Mouse (Mus musculus): Measurements from ENCODE around the gene Ncor2. TPM values are rescaled to one million over a fixed set of nuclear protein-coding genes. Genes with fewer than 3 reads are reported as not detected.
A peak's percentile ranks its signal among the peaks of the same experiment; 100 is the strongest.
"Not testable (repeated sequence)": the region's sequence is repeated elsewhere in the genome, so short reads cannot be mapped to it uniquely, and the experiment has no call there.

The Ncor2 gene
- polyA plus RNA-seq (2016; fragmentation: Nextera tagmentation; extraction: Ambion mirVana) = 19.2 and 19.8 TPM in 2 replicates

DNA sequence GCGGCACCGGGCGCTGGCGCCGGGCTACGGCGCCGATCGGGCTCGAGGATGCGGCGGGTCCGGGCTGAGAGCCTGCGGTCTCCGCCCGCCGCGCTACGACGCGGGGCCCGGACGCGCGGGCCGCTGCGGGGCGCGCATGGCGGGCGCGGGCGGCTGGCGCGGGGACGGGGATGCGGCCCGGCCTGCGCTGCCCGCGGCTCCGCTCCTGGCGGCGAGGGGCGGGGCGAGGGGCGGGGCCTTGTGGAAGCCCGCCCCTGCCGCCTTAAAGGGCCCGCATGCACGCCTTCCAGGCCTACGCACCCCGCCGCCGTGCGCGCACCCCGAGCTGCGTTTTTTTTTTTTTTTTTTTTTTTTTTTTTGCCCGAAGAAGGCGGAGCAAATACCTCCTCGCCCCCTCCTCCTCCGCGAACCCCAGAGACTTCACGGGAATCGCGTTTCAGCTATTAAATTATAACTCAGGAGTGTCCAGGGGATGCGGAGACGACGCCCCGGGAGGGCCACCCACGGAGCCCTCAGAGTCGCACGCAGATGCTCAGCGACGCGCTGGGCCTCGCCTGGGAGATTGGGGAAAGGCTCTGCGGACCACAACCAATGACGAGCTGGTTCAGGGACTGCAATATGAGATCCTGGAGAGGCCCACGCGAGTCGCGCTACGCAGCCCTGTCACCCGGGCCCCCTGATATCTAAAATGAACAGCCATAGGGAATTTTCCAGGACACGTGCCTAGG, at the start of gene Ncor2:
TSS of gene Ncor2 (minus strand) at position 213 of the 728 bp plus-strand sequence.
- peak; percentile 93 for DNase-seq (ENCODE audit: low spot score)
- WGBS = 1% methylated on average over 87 of the region's 87 CpGs
- Histone ChIP-seq H3K27ac (replicated peaks) (peak within 1 kb of the TSS; percentile 94), H3K36me3 (replicated peaks) (peaks cover 6% of the 10 kb centered on the region; the same call in 1 of the 2 replicates), H3K27me3 (replicated peaks; ENCODE audit: low read depth, poor library complexity, severe bottlenecking) (peaks cover 25% of the 10 kb centered on the region), H3K4me1 (peaks cover 62% of the 10 kb centered on the region), H3K4me3 (peak within 1 kb of the TSS; percentile 95), H3K9me3 (no peaks in the 10 kb centered on the region)

DNA sequence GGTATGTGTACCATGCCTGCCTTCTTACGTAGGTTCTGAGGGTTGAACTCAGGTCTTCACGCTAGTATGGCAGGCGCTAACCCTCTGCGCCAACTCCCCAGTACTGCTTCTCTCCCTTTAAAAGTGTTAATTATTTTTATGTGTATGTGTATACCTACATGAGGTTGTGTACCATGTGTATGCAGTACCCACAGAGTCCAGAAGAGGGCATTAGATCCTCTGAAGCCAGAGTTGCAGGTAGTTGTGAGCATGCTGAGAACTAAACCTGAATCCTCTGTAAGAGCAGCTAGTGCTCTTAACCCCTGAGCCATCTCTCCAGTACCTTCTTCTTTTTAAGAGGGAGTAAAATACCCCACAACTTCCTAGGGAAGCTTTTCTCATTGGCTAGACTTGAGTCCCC, 48.7 kb upstream of the Ncor2 start:
- Histone ChIP-seq H3K4me3 (no peak overlapping the region), H3K4me1 (peaks cover 39% of the 10 kb centered on the region), H3K9me3 (peaks cover 10% of the 10 kb centered on the region), H3K27ac (replicated peaks) (no peak overlapping the region), H3K36me3 (replicated peaks) (no peaks in the 10 kb centered on the region), H3K27me3 (replicated peaks; ENCODE audit: low read depth, poor library complexity, severe bottlenecking) (no peaks in the 10 kb centered on the region)
- DNase-seq (ENCODE audit: low spot score) = no peak
- 99% methylated on average over 4 of the region's 4 CpGs for WGBS

DNA sequence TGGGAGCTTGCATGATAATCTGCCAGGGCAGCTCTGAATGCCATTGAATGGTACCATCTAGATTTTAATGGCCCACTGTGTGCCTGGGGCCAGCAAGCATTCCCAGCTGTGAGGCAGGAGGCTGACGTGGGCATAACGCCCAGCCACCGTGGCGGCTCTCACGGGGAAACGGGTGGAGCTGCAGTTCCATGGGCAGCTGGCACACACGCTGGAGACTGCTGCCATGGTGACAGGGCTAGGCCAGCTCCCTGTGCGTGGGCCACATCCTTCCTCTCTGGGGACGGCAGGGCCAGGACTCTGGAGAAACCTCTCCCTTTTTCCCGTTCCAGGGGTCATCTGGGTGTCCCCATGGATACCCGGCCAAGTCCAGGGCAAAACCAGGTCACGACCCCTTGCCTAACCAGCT, 47.2 kb upstream of the Ncor2 start:
- Histone ChIP-seq H3K36me3 (replicated peaks) (no peaks in the 10 kb centered on the region), H3K27ac (replicated peaks) (peak overlapping the region; percentile 54; the same call in 1 of the 2 replicates), H3K4me3 (no peak overlapping the region), H3K27me3 (replicated peaks; ENCODE audit: low read depth, poor library complexity, severe bottlenecking) (no peaks in the 10 kb centered on the region), H3K9me3 (peaks cover 10% of the 10 kb centered on the region), H3K4me1 (peaks cover 44% of the 10 kb centered on the region)
- no peak for DNase-seq (ENCODE audit: low spot score)
- WGBS = 71% methylated on average over 12 of the region's 12 CpGs

DNA sequence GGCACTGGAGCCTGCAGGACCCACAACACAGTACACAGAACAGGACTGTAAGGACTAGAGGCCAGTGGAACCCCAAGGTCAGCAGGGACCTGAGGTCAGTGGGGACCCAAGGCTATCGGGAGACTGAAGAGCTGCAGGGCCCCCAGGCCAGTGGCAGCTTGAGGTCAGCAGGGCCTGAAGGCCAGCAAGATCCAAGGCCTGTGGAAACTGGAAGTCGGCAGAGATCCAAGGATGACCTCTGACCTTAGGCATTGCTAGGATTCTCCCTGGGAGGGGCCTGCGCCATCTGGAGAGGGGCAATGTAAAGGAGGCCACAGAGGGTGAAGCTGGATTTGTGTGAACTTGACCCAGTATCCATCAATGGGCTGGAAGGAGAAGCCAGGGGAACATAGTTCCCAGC, 45.9 kb upstream of the Ncor2 start:
- H3K27me3 ChIP-seq (replicated peaks; ENCODE audit: low read depth, poor library complexity, severe bottlenecking) = no peaks in the 10 kb centered on the region
- peak overlapping the region; percentile 26 for H3K27ac ChIP-seq (replicated peaks)
- H3K36me3 ChIP-seq (replicated peaks) = no peaks in the 10 kb centered on the region
- DNase-seq (ENCODE audit: low spot score) = peak; percentile 38
- H3K9me3 ChIP-seq = peaks cover 10% of the 10 kb centered on the region
- 10% methylated on average over 3 of the region's 3 CpGs for WGBS
- no peak overlapping the region for H3K4me3 ChIP-seq
- H3K4me1 ChIP-seq = peaks cover 41% of the 10 kb centered on the region

DNA sequence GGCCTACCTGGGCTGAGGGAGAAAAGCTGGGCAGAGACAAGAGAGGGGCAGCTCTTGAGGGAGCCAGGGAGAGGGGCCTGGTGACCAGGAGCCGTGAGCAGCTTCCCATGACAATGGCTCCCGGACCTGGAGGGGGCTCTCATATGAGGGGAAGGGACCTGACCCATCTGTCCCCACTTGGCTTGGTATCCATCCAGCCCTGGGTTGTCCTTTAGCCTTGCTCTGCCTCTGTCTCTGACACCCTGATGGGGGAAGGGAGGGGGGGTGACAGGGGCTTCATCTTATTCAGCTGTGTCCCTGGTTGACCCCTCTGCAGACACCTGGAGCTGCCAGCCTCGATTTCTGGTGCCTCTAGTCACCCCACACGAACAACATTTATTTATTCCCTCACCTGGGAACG, 44.9 kb upstream of the Ncor2 start:
- no peaks in the 10 kb centered on the region for H3K27me3 ChIP-seq (replicated peaks; ENCODE audit: low read depth, poor library complexity, severe bottlenecking)
- no peaks in the 10 kb centered on the region for H3K36me3 ChIP-seq (replicated peaks)
- H3K9me3 ChIP-seq = peaks cover 10% of the 10 kb centered on the region
- peak overlapping the region; percentile 30; the same call in 1 of the 2 replicates for H3K27ac ChIP-seq (replicated peaks)
- WGBS = 75% methylated on average over 5 of the region's 5 CpGs
- no peak for DNase-seq (ENCODE audit: low spot score)
- peaks cover 40% of the 10 kb centered on the region for H3K4me1 ChIP-seq
- no peak overlapping the region for H3K4me3 ChIP-seq

DNA sequence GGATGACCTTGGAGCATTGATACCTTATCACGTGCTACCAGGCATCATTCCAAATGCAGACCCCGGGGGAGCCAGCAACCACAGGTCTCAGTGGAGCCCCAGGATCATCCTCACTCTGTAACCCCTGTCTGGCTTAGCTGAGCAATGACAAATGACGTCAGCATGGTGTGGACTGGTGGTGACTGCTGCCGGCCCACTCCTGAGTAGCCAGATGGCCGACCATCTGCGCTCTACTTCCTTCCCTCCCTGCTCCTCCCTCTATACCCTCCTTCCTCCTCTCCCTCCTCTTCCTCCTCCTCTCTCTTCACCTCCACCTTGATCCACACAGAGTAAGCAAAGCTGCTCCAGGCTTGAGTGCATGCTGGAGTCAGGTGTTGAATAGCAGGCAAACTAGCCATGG, 43.7 kb upstream of the Ncor2 start:
- no peaks in the 10 kb centered on the region for H3K36me3 ChIP-seq (replicated peaks)
- 78% methylated on average over 6 of the region's 6 CpGs for WGBS
- DNase-seq (ENCODE audit: low spot score) = no peak
- H3K27ac ChIP-seq (replicated peaks) = no peak overlapping the region
- H3K4me3 ChIP-seq = no peak overlapping the region
- peaks cover 5% of the 10 kb centered on the region; the same call in 1 of the 2 replicates for H3K27me3 ChIP-seq (replicated peaks; ENCODE audit: low read depth, poor library complexity, severe bottlenecking)
- H3K9me3 ChIP-seq = peaks cover 6% of the 10 kb centered on the region
- peaks cover 46% of the 10 kb centered on the region for H3K4me1 ChIP-seq

DNA sequence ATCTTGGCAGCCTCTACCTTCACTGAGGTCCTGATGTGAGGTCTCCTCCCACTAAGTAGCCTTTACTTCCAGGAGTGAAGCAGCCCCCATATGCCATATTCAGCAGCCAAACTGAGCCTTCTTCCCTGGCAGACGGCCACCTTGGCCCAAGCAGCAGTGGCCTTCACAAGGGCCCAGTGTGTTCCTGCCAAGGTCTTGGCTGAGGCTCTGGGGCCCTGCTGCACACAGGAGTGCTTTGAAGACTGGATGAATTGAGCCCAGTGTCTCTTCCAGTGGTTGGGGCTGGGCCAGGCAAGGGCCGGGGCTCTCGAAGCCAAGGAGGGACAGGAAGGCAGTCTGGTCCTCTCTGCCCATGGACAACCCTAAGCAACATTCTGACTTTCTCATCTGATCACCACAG, 42.8 kb upstream of the Ncor2 start:
- Histone ChIP-seq H3K4me3 (no peak overlapping the region), H3K27ac (replicated peaks) (peak overlapping the region; percentile 1; the same call in 1 of the 2 replicates), H3K36me3 (replicated peaks) (no peaks in the 10 kb centered on the region), H3K4me1 (peaks cover 48% of the 10 kb centered on the region), H3K9me3 (no peaks in the 10 kb centered on the region), H3K27me3 (replicated peaks; ENCODE audit: low read depth, poor library complexity, severe bottlenecking) (peaks cover 13% of the 10 kb centered on the region)
- DNase-seq (ENCODE audit: low spot score) = no peak
- 73% methylated on average over 3 of the region's 3 CpGs for WGBS

DNA sequence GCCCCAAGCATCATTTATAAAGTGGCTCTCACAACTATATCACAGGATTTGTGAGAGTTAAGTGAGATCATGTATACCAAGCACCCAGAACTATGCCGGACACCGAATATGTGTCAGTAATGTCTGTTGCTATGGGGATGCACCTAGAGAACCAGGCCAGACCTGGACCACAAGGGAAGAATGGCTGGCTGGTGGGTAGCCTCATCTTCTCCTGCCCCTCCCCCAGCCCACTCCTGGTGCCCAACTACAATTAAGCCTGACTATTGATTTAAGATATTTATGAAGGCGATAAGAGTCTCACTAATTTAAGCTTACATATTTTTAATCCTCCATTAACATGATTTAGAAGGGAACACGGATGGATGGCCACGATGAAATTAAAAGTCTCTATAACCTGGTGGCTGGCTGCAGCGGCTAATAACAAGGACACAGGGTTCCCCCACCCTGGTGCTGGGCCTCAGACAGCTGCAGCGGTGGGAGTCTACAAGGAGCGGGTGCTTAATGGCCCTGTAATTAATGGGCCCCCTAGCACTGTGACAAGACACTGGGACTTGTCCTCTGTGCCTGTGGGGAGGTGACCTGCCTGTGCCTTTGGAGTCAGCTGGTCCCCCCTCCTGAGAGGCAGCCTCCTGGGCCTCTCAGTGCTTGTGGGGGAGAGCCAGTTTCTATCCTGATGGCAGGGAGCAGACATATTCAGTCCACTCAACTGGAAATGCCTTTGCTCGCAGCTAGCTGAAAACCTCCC, 38.6 kb upstream of the Ncor2 start:
- Histone ChIP-seq H3K4me3 (no peak overlapping the region), H3K27me3 (replicated peaks; ENCODE audit: low read depth, poor library complexity, severe bottlenecking) (peaks cover 35% of the 10 kb centered on the region), H3K4me1 (peaks cover 29% of the 10 kb centered on the region), H3K9me3 (no peaks in the 10 kb centered on the region), H3K27ac (replicated peaks) (peak overlapping the region; percentile 36; the same call in 1 of the 2 replicates), H3K36me3 (replicated peaks) (no peaks in the 10 kb centered on the region)
- WGBS = 72% methylated on average over 9 of the region's 9 CpGs
- DNase-seq (ENCODE audit: low spot score) = no peak

DNA sequence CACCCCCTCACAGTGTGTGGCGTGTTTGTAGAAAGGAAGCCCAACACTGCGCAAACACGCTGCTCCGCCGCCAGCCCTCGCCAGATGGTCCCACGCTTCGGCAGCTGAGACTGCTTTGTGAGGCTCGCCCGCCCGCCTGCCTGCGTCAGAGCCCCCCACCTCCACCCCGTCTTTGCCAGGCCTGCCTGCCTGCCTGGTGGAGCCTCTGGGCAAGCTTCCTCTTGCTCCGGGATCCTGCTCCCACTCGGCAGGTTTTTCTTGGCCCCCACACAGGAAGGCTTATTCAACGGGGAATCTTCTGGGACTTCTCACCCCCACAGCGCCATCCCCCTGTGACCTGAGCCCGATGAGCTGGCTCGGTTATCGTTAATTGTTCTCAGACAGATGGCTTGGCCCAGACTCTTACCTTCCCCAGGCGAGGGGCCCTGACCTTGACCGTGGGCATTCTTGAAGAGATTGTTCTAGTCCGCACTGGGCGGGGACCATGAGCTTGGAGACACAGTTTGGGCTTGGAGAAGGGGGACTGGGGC, 37.0 kb upstream of the Ncor2 start:
- WGBS = 6% methylated on average over 24 of the region's 24 CpGs
- DNase-seq (ENCODE audit: low spot score) = peak; percentile 85
- H3K4me3 ChIP-seq = peak overlapping the region; percentile 47

DNA sequence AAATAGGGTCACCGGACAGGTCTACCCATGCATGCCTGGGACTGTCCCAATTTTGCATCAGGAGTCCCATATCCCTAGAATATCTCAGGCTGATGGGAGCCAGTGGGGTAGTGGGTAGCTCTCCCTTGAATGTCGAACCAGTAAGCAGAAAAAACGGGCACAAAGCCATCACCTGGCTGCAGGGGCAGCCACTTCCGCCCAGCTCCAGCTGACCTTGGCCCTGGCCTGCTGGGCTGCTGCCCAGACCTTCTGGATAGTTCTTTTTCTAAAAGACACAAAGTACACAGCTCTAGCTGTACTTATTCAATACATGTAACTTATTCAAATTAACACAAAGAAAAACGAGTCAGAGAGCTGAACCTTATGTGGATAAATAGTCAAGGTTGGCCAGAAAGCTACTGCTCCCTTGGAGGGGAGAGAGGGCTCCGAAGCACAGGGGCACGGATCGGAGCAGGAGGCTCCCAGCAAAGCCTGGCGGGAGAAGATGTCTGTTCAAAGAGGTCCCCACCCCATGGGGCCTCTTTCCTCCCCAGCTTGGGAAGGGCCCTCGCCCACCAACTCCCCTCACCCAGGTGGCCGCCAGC, 36.4 kb upstream of the Ncor2 start:
- H3K27ac ChIP-seq (replicated peaks) = peak overlapping the region; percentile 89
- H3K4me3 ChIP-seq = peak overlapping the region; percentile 47
- H3K36me3 ChIP-seq (replicated peaks) = no peaks in the 10 kb centered on the region
- peaks cover 26% of the 10 kb centered on the region for H3K4me1 ChIP-seq
- WGBS = 25% methylated on average over 11 of the region's 11 CpGs
- H3K27me3 ChIP-seq (replicated peaks; ENCODE audit: low read depth, poor library complexity, severe bottlenecking) = peaks cover 35% of the 10 kb centered on the region
- no peaks in the 10 kb centered on the region for H3K9me3 ChIP-seq
- no peak for DNase-seq (ENCODE audit: low spot score)

More for the DNA sequence above, 37.0 kb upstream of the Ncor2 start:
- H3K9me3 ChIP-seq = no peaks in the 10 kb centered on the region
- peaks cover 35% of the 10 kb centered on the region for H3K27me3 ChIP-seq (replicated peaks; ENCODE audit: low read depth, poor library complexity, severe bottlenecking)
- H3K27ac ChIP-seq (replicated peaks) = peak overlapping the region; percentile 89
- peaks cover 26% of the 10 kb centered on the region for H3K4me1 ChIP-seq
- no peaks in the 10 kb centered on the region for H3K36me3 ChIP-seq (replicated peaks)

DNA sequence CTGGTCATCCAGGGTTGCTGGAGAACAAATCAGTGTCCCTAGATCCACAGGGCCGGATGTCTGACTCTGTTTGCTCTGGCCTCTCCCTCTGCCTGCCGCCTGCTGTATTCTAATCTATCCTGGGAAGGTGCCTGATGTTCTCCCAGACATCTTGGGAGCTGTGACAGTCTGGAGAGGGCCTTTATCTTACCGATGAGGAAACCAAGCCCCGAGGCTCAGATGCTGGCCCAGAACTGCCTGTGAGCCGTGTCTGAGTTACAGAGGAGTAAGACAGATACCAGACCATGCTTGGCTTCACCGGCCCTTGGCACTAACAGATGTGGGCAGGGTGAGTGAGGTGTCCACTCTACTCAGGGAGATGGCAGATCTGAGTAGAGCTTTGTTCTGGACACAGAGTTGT, 35.0 kb upstream of the Ncor2 start:
- H3K4me3 ChIP-seq = no peak overlapping the region
- DNase-seq (ENCODE audit: low spot score) = no peak
- no peaks in the 10 kb centered on the region for H3K9me3 ChIP-seq
- H3K4me1 ChIP-seq = peaks cover 26% of the 10 kb centered on the region
- no peak overlapping the region for H3K27ac ChIP-seq (replicated peaks)
- peaks cover 35% of the 10 kb centered on the region for H3K27me3 ChIP-seq (replicated peaks; ENCODE audit: low read depth, poor library complexity, severe bottlenecking)
- WGBS = 89% methylated on average over 6 of the region's 6 CpGs
- H3K36me3 ChIP-seq (replicated peaks) = no peaks in the 10 kb centered on the region

DNA sequence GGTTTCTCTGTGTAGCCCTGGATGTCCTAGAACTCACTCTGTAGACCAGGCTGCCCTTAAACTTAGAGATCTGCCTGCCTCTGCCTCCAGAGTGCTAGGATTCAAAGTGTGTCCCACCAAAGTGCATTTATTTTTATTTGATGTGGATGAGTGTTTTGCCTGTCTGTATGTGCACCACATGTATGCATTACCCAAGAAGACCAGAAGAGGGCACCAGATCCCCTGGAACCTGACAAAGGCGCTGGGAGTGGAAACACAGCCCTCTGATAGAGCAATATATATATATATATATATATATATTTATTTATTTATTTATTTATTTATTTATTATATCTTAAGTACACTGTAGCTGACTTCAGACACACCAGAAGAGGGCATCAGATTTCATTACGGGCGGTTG, 25.9 kb upstream of the Ncor2 start:
- H3K27me3 ChIP-seq (replicated peaks; ENCODE audit: low read depth, poor library complexity, severe bottlenecking); H3K9me3 ChIP-seq; H3K4me3 ChIP-seq; DNase-seq (ENCODE audit: low spot score); H3K27ac ChIP-seq (replicated peaks); H3K36me3 ChIP-seq (replicated peaks): not testable (repeated sequence)
- peaks cover 21% of the 10 kb centered on the region for H3K4me1 ChIP-seq
- WGBS = 90% methylated on average over 3 of the region's 3 CpGs

All from embryonic facial prominence, embryonic 10.5 days (tissue).